Mouse (Mus musculus) CD4-positive, CD25-positive, alpha-beta regulatory T cell, adult 4 months (primary cell): ENCODE measurements around the gene Azgp1. TPM values are rescaled to one million over a fixed set of nuclear protein-coding genes. Genes with fewer than 3 reads are reported as not detected.

Experiments used
- polyA plus RNA-seq, 2 experiments: library from polyadenylated mRNA; unstranded; fragments of 100-300 nt; shearing (Covaris generic); gene quantifications; one replicate each; pipeline ENCODE4 v1.2.1; 2017

Gene Azgp1
- polyA plus RNA-seq, 2 experiments from 2014 or later = not detected

Other genes starting within 250 kb of the Azgp1 start
- under 1 TPM in 1 of 2 experiments, not detected in 1; 0.11 TPM for gene Nyap1, start 239.9 kb upstream of the Azgp1 start, polyA plus RNA-seq
- gene Tsc22d4, start 235.8 kb upstream of the Azgp1 start, polyA plus RNA-seq = 10 to 100 TPM; 49.6 to 62.4 TPM
- 1 to 10 TPM; 6.9 to 7.0 TPM for gene Ppp1r35, start 202.7 kb upstream of the Azgp1 start, polyA plus RNA-seq
- 10 to 100 TPM; 27.5 to 32.3 TPM for gene Mepce, start 193.9 kb upstream of the Azgp1 start, polyA plus RNA-seq
- 10 to 100 TPM; 15.2 to 24.8 TPM for gene Zcwpw1, start 193.7 kb upstream of the Azgp1 start, polyA plus RNA-seq
- gene Pilra, start 145.2 kb upstream of the Azgp1 start, polyA plus RNA-seq = under 1 TPM in 1 of 2 experiments, not detected in 1; 0.51 TPM
- under 1 TPM in 1 of 2 experiments, not detected in 1; 0.58 TPM for gene Pilrb1, start 123.4 kb upstream of the Azgp1 start, polyA plus RNA-seq
- gene Pilrb2, start 109.7 kb upstream of the Azgp1 start, polyA plus RNA-seq = 1 to 10 TPM in 1 of 2 experiments, not detected in 1; 1.9 TPM
- gene Cyp3a13, start 59.9 kb upstream of the Azgp1 start, polyA plus RNA-seq = not detected
- under 1 TPM in 1 of 2 experiments, not detected in 1; 0.08 TPM for gene Gjc3, start 18.4 kb upstream of the Azgp1 start, polyA plus RNA-seq
- gene Smok3a, start 39.7 kb downstream of the Azgp1 start, polyA plus RNA-seq = not detected
- not detected for gene Smok3b, start 39.9 kb downstream of the Azgp1 start, polyA plus RNA-seq
- not detected for gene Smok3c, start 71.7 kb downstream of the Azgp1 start, polyA plus RNA-seq
- 10 to 100 TPM in 1 of 2 experiments, 1 to 10 TPM in 1; 9.2 to 13.0 TPM for gene Zkscan1, start 103.6 kb downstream of the Azgp1 start, polyA plus RNA-seq
- 10 to 100 TPM; 22.8 TPM for gene Zscan21, start 135.4 kb downstream of the Azgp1 start, polyA plus RNA-seq
- 10 to 100 TPM; 10.6 to 20.3 TPM for gene Zfp113, start 174.2 kb downstream of the Azgp1 start, polyA plus RNA-seq
- 100 to 1,000 TPM; 184 to 231 TPM for gene Cops6, start 179.6 kb downstream of the Azgp1 start, polyA plus RNA-seq
- gene Ap4m1, start 190.5 kb downstream of the Azgp1 start, polyA plus RNA-seq = 1 to 10 TPM; 5.3 to 6.1 TPM
- 10 to 100 TPM; 47.6 to 74.5 TPM for gene Mcm7, start 190.9 kb downstream of the Azgp1 start, polyA plus RNA-seq
- gene Taf6, start 205.9 kb downstream of the Azgp1 start, polyA plus RNA-seq = 10 to 100 TPM; 60.5 to 73.4 TPM
- 10 to 100 TPM; 42.2 to 61.8 TPM for gene Cnpy4, start 206.0 kb downstream of the Azgp1 start, polyA plus RNA-seq
- gene Mblac1, start 212.8 kb downstream of the Azgp1 start, polyA plus RNA-seq = not detected
- gene Nxpe5, start 244.4 kb downstream of the Azgp1 start, polyA plus RNA-seq = under 1 TPM in 1 of 2 experiments, not detected in 1; 0.31 TPM